Mouse (Mus musculus): ENCODE measurements around the gene Ppp1cc.
A peak's percentile ranks its signal among the peaks of the same experiment; 100 is the strongest.
"Not testable (repeated sequence)": the region's sequence is repeated elsewhere in the genome, so short reads cannot be mapped to it uniquely, and the experiment has no call there.

Ppp1cc gene

GRCm38 (mm10) chr5:122136508-122137408 lies 21.3 kb upstream of the Ppp1cc start:
- no peak for DNase-seq (ENCODE audit: low read depth)

- DNase-seq (ENCODE audit: low read depth): no peak
Observed at GRCm38 (mm10) chr5:122138856-122139255, 19.2 kb upstream of the Ppp1cc start.

- DNase-seq (ENCODE audit: low read depth): not testable (repeated sequence)
Observed at GRCm38 (mm10) chr5:122139771-122140170, 18.3 kb upstream of the Ppp1cc start.

- DNase-seq (ENCODE audit: low read depth): no peak
Observed at GRCm38 (mm10) chr5:122140723-122141122, 17.4 kb upstream of the Ppp1cc start, which contains the start of gene Ccdc63. Gene Ccdc63, minus strand, starts transcription at chr5:122140823.

GRCm38 (mm10) chr5:122142230-122142992 lies 15.7 kb upstream of the Ppp1cc start:
- DNase-seq (ENCODE audit: low read depth): no peak

- DNase-seq (ENCODE audit: low read depth): peak; percentile 41
Observed at GRCm38 (mm10) chr5:122143543-122143942, 14.5 kb upstream of the Ppp1cc start.

- DNase-seq (ENCODE audit: low read depth): no peak
Observed at GRCm38 (mm10) chr5:122144825-122145224, 13.3 kb upstream of the Ppp1cc start.

- DNase-seq (ENCODE audit: low read depth): peak; percentile 63
Observed at GRCm38 (mm10) chr5:122145381-122146055, 12.6 kb upstream of the Ppp1cc start.

- peak; percentile 91 for DNase-seq (ENCODE audit: low read depth)
Observed at GRCm38 (mm10) chr5:122146056-122146580, 12.0 kb upstream of the Ppp1cc start.

- DNase-seq (ENCODE audit: low read depth): no peak
Observed at GRCm38 (mm10) chr5:122146609-122147008, 11.5 kb upstream of the Ppp1cc start.

- no peak for DNase-seq (ENCODE audit: low read depth)
Observed at GRCm38 (mm10) chr5:122148107-122148506, 10.0 kb upstream of the Ppp1cc start.

GRCm38 (mm10) chr5:122149259-122149658 lies 8.8 kb upstream of the Ppp1cc start:
- DNase-seq (ENCODE audit: low read depth): no peak

- not testable (repeated sequence) for DNase-seq (ENCODE audit: low read depth)
Observed at GRCm38 (mm10) chr5:122152508-122152907, 5.6 kb upstream of the Ppp1cc start.

GRCm38 (mm10) chr5:122154006-122154405 lies 4.1 kb upstream of the Ppp1cc start:
- no peak for DNase-seq (ENCODE audit: low read depth)

GRCm38 (mm10) chr5:122154782-122155181 lies 3.3 kb upstream of the Ppp1cc start:
- DNase-seq (ENCODE audit: low read depth): no peak

GRCm38 (mm10) chr5:122155613-122156012 lies 2.5 kb upstream of the Ppp1cc start:
- no peak for DNase-seq (ENCODE audit: low read depth)

- DNase-seq (ENCODE audit: low read depth): peak; percentile 42
Observed at GRCm38 (mm10) chr5:122156486-122156885, 1.6 kb upstream of the Ppp1cc start.

GRCm38 (mm10) chr5:122158557-122159515 lies 758 bp downstream of the Ppp1cc start:
- no peak for DNase-seq (ENCODE audit: low read depth)

- DNase-seq (ENCODE audit: low read depth): no peak
Observed at GRCm38 (mm10) chr5:122163194-122163593, 5.1 kb downstream of the Ppp1cc start.

- DNase-seq (ENCODE audit: low read depth): no peak
Observed at GRCm38 (mm10) chr5:122164011-122164410, 5.9 kb downstream of the Ppp1cc start.
